Mouse (Mus musculus) lung, embryonic 15.5 days (tissue): ENCODE measurements around the gene Prr15l. TPM values are rescaled to one million over a fixed set of nuclear protein-coding genes. Genes with fewer than 3 reads are reported as not detected.
A peak's percentile ranks its signal among the peaks of the same experiment; 100 is the strongest.

Source experiments
- ATAC-seq: fragments of 200-750 bp; cut with Nextera tagmentation; 2 replicates; pipeline ENCODE4 v1.8.0; 2017; ENCODE audit warnings: moderate number of reproducible peaks, borderline replicate concordance; ENCODE audit not compliant: low FRiP score, low TSS enrichment; ENCODE audit errors: extremely low read depth
- H3K27ac ChIP-seq: fragments of 300-500 bp; sonication (generic); 2 replicates; pipeline ENCODE4 v1.5.1; 2015; ENCODE audit warnings: moderate library complexity, mild to moderate bottlenecking, inconsistent platforms
- H3K27me3 ChIP-seq: fragments of 300-500 bp; sonication (generic); 2 replicates; pipeline ENCODE4 v1.6.1; 2015; ENCODE audit warnings: inconsistent platforms
- H3K36me3 ChIP-seq: fragments of 300-500 bp; sonication (generic); 2 replicates; pipeline ENCODE4 v1.6.1; 2015; ENCODE audit warnings: inconsistent platforms
- H3K4me1 ChIP-seq: fragments of 300-500 bp; sonication (generic); 2 replicates; pipeline ENCODE4 v1.6.1; 2015; ENCODE audit warnings: inconsistent platforms
- H3K4me2 ChIP-seq: fragments of 300-500 bp; sonication (generic); 2 replicates; pipeline ENCODE4 v1.6.1; 2015; ENCODE audit warnings: inconsistent platforms, mild to moderate bottlenecking, moderate library complexity
- H3K4me3 ChIP-seq: fragments of 300-500 bp; sonication (generic); 2 replicates; pipeline ENCODE4 v1.5.1; 2015; ENCODE audit warnings: mild to moderate bottlenecking, inconsistent platforms
- H3K9ac ChIP-seq: fragments of 300-500 bp; sonication (generic); 2 replicates; pipeline ENCODE4 v1.6.1; 2015; ENCODE audit warnings: inconsistent platforms
- H3K9me3 ChIP-seq: fragments of 300-500 bp; sonication (generic); 2 replicates; pipeline ENCODE4 v1.6.1; 2016; ENCODE audit warnings: inconsistent platforms
- WGBS: fragments of 180-500 bp; shearing (Covaris S2); methylation state at CpG from one replicate; pipeline ENCODE4 v1.1.7; 2015; 5-methylcytosine and 5-hydroxymethylcytosine counted together
- polyA plus RNA-seq: library from polyadenylated mRNA; unstranded; fragments of >200 nt; fragmentation: Nextera tagmentation; extraction: Ambion mirVana; gene quantifications from 2 replicates; pipeline ENCODE4 v1.2.1, GENCODE M21; 2015

Prr15l gene
- polyA plus RNA-seq, 1 experiment from 2014 or later: 38.2 TPM

DNA sequence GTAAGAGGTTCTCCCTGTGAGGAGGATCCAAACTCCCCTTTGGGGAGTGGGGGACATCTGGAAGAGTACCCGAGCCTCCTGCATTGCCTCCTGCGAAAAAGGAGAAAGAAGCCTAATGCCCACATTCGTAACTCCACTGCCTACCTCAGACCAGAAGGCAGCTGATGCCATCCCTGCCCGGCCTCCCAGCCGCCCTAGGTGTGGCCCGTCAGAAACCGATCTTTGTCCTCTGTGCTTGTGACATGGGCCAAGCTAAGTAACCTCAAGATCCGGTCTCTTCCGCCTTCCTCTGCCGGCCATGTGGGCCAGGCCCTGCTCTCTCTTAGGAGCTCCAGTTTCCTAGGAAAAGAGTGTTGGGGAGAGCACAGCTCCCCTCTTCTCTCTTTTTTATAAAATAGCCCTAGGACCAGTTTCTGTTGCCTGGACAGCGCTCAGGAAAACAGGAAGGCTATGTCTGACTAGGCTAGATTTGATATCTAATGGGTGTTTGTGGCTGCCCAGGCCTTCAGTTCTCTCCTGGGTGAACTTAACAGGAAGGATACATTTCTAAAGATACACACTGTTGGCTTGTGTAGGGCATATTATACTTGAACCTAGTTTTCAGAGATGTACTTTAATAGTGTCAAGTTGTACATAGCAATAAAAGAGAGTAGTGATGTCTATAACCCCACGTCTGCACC is 2.3 kb upstream of the Prr15l start:
- H3K27ac ChIP-seq: no peak overlapping the region
- WGBS: 81% methylated on average over 12 of the region's 12 CpGs

DNA sequence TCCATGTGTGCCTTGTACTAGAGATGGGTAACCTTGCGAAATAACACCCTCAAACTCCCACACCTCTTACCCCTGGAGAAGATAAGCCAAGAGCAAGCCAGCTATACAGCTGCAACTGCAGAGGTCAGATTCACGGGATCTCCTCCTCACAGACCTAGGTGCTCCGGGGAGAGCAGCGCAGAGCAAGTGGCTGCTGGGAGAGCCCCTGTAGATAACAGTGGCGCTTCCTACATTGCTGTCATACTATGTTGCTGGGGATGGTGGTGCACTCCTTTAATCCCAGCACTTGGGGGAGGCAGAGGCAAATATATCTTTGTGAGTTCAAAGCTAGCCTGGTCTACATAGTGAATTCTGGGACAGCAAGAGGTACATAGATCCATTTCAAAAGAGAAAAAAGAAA is 1.3 kb upstream of the Prr15l start:
- H3K27me3 ChIP-seq: peaks cover 9% of the 10 kb centered on the region; the same call in 1 of the 2 replicates
- no peak overlapping the region for H3K4me3 ChIP-seq
- H3K27ac ChIP-seq: no peak overlapping the region
- peaks cover 11% of the 10 kb centered on the region for H3K4me1 ChIP-seq
- WGBS: 75% methylated on average over 5 of the region's 5 CpGs
- H3K4me2 ChIP-seq: no peak overlapping the region
- ATAC-seq: no peak
- no peak overlapping the region for H3K9ac ChIP-seq
- H3K9me3 ChIP-seq: no peaks in the 10 kb centered on the region
- no peaks in the 10 kb centered on the region for H3K36me3 ChIP-seq

More for the DNA sequence above, 2.3 kb upstream of the Prr15l start:
- Histone ChIP-seq H3K4me3 (no peak overlapping the region), H3K9me3 (no peaks in the 10 kb centered on the region), H3K4me2 (no peak overlapping the region), H3K36me3 (no peaks in the 10 kb centered on the region), H3K4me1 (peaks cover 11% of the 10 kb centered on the region), H3K9ac (no peak overlapping the region), H3K27me3 (peaks cover 9% of the 10 kb centered on the region; the same call in 1 of the 2 replicates)
- ATAC-seq: no peak

- no peaks in the 10 kb centered on the region for H3K36me3 ChIP-seq
- peak overlapping the region; percentile 96 for H3K27ac ChIP-seq
- ATAC-seq: peak; percentile 53; the same call in 1 of the 2 replicates
- H3K9me3 ChIP-seq: no peaks in the 10 kb centered on the region
- H3K4me3 ChIP-seq: peak overlapping the region; percentile 42
- H3K4me2 ChIP-seq: peak overlapping the region; percentile 51
- H3K27me3 ChIP-seq: peaks cover 9% of the 10 kb centered on the region; the same call in 1 of the 2 replicates
- WGBS: 5% methylated on average over 5 of the region's 5 CpGs
- H3K4me1 ChIP-seq: peaks cover 19% of the 10 kb centered on the region
- H3K9ac ChIP-seq: no peak overlapping the region
These were observed 787 bp downstream of the Prr15l start for GRCm38 (mm10) chr11:96928691-96929090.

DNA sequence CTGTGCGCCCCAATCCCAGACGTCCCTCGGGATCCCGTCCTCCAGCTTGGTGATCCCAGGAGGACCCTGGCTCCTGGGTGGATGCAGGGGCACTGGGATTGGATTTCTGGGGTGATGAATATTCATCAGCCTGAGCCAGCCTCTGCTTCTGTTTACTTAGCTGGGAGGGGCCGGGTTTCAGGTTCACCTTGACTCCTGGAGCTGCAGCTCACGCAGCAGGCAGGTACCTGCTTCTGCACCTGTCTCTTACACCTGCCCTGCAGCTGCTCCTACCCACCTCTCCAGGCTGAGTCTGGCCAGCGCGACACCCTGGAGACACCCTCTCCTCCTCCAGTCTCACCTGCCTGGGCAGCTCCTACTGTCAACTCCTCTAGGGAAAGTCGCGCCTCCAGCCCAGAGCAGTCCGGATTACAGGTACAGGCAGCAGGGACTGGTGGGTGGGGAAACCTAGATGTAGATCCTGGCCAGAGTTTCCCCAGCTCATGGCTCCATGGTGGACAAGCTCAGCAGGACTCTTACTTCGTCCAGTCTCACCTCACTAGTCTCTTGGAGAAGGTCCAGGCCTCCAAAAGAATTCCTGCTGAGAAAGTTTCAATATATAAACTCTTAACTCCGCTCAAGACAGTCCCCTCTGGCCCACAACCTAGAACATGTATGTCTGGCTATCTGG is 1.3 kb downstream of the Prr15l start:
- H3K9ac ChIP-seq: peak overlapping the region; percentile 44
- peak; percentile 77 for ATAC-seq

DNA sequence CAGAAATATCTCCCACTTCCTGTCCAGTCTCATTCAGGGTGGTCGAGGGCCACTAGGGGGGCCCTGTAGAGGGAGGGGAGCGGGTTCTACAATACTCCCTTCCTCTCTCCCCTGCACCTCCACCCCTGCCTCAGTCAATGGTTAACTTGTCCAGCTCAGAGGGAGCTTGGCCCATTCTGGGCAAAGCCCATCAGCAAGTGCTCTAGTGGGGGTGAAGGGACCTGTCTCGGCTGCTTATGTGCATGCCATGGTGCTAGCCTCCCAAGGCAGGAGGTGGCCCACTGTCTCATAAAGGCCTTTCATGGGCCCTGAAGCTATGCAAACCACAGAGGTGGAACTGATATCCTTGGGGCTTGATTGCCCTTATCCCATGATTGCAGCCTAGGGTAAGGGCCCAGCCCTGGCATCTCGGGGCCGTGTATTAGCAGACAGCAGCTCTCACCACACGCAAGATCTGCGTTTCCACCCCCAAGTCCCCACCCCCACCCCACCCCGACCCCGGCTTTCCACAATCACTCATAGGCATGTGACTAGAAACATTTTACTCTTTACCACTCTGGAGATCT is 1.9 kb downstream of the Prr15l start:
- Histone ChIP-seq H3K36me3 (no peaks in the 10 kb centered on the region), H3K4me3 (peak overlapping the region; percentile 42), H3K4me1 (peaks cover 29% of the 10 kb centered on the region), H3K27me3 (peaks cover 9% of the 10 kb centered on the region; the same call in 1 of the 2 replicates), H3K4me2 (peak overlapping the region; percentile 51), H3K9me3 (no peaks in the 10 kb centered on the region), H3K9ac (peak overlapping the region; percentile 44), H3K27ac (peak overlapping the region; percentile 96)
- peak; percentile 21; the same call in 1 of the 2 replicates for ATAC-seq
- 37% methylated on average over 9 of the region's 9 CpGs for WGBS

More for the DNA sequence above, 1.3 kb downstream of the Prr15l start:
- Histone ChIP-seq H3K4me3 (peak overlapping the region; percentile 42), H3K27me3 (peaks cover 9% of the 10 kb centered on the region; the same call in 1 of the 2 replicates), H3K4me2 (peak overlapping the region; percentile 51), H3K36me3 (no peaks in the 10 kb centered on the region), H3K9me3 (no peaks in the 10 kb centered on the region), H3K4me1 (peaks cover 23% of the 10 kb centered on the region), H3K27ac (peak overlapping the region; percentile 96)
- 7% methylated on average over 13 of the region's 13 CpGs for WGBS

DNA sequence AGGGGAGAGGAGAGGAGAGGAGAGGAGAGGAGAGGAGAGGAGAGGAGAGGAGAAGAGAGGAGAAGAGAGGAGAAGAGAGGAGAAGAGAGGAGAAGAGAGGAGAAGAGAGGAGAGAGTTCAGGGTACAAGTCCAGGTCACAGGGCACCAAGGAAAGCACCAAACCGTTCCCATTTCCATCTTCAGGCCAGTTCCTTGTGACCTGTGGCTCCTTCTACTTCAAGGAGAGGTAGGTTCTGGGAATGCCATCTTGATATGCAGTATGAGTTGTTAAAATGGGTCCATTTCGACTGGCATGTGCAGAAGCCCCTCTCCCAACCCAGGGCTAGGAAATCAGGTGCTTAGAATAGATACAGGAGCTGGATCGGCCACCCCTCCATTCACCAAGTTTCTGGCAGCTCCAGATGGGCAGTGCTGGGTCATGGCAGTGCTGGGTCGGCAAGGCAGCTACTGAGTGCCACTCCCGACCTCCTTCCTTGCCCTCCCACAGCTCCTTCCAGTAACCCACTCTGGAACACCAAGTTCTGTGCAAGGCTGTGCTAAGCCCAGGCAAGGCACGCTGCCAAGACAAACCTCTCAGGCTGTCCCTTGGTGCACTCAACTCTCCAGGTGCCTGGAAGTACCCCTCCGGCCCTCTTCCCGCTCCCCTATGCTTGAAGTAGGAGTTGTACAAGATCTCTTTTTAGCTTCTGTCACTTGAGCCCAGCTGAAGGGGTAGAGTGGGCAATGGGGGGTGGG is 3.6 kb downstream of the Prr15l start:
- ATAC-seq: peak; percentile 50
- H3K27me3 ChIP-seq: peaks cover 9% of the 10 kb centered on the region; the same call in 1 of the 2 replicates
- H3K4me2 ChIP-seq: peak overlapping the region; percentile 41
- WGBS: 38% methylated on average over 8 of the region's 8 CpGs
- H3K4me3 ChIP-seq: peak overlapping the region; percentile 4; the same call in 1 of the 2 replicates
- no peak overlapping the region for H3K9ac ChIP-seq
- peak overlapping the region; percentile 90 for H3K27ac ChIP-seq
- H3K36me3 ChIP-seq: no peaks in the 10 kb centered on the region
- peaks cover 37% of the 10 kb centered on the region for H3K4me1 ChIP-seq
- no peaks in the 10 kb centered on the region for H3K9me3 ChIP-seq

- Histone ChIP-seq H3K27me3 (peaks cover 9% of the 10 kb centered on the region; the same call in 1 of the 2 replicates), H3K9me3 (no peaks in the 10 kb centered on the region), H3K27ac (no peak overlapping the region), H3K9ac (no peak overlapping the region), H3K4me3 (no peak overlapping the region), H3K36me3 (no peaks in the 10 kb centered on the region), H3K4me1 (peaks cover 38% of the 10 kb centered on the region), H3K4me2 (no peak overlapping the region)
- WGBS: 78% methylated on average over 13 of the region's 13 CpGs
- ATAC-seq: no peak
These were observed 5.8 kb downstream of the Prr15l start for GRCm38 (mm10) chr11:96933562-96934276.

GRCm38 (mm10) chr11:96934921-96935356 is 7.0 kb downstream of the Prr15l start:
- peaks cover 34% of the 10 kb centered on the region for H3K4me1 ChIP-seq
- peak; percentile 81 for ATAC-seq
- H3K27me3 ChIP-seq: no peaks in the 10 kb centered on the region
- no peaks in the 10 kb centered on the region for H3K36me3 ChIP-seq
- H3K9ac ChIP-seq: no peak overlapping the region
- peak overlapping the region; percentile 45 for H3K27ac ChIP-seq
- WGBS: 24% methylated on average over 12 of the region's 12 CpGs
- H3K9me3 ChIP-seq: no peaks in the 10 kb centered on the region
- H3K4me3 ChIP-seq: no peak overlapping the region
- H3K4me2 ChIP-seq: peak overlapping the region; percentile 34

DNA sequence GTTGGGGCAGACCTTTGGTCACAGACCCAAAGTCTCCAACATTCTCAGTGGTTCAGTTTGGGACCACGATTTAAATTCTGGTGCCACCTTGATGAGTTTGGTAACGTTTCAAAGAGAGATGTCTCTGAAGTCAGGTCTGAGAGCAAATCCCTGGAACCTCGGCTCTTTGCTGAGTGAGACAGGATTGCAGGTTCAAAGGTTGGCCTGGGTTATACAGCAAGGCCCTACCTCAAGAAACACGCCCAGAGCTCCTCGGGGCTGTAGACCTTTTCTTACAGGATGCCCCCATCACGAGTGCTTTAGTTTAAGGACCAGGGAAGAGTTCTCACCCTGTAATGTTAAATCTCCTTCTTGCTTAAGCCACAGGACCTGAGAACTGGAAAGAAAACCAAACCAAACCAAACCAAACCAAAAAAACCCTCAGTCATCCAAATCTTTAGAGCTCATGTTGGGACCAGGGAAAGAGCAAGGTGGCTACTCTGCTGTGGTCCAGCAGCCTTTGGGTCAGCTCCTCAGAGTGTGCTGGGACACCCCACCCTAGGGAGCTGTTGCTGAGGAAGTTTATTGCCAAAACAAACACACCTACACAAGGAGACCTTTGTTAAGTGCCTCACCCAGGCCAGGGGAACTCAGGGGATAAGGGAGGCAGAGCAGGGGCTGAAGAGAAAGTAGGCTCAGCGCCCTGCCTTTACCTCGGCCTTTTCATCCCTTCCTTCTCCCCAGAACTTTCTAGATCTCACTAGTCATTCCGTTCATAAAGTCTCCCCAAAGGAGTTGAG is 8.2 kb downstream of the Prr15l start:
- no peaks in the 10 kb centered on the region for H3K36me3 ChIP-seq
- H3K9me3 ChIP-seq: no peaks in the 10 kb centered on the region
- ATAC-seq: no peak
- peak overlapping the region; percentile 10; the same call in 1 of the 2 replicates for H3K27ac ChIP-seq
- no peak overlapping the region for H3K4me2 ChIP-seq
- H3K4me1 ChIP-seq: peaks cover 34% of the 10 kb centered on the region
- H3K4me3 ChIP-seq: no peak overlapping the region
- no peak overlapping the region for H3K9ac ChIP-seq
- WGBS: 79% methylated on average over 9 of the region's 9 CpGs
- no peaks in the 10 kb centered on the region for H3K27me3 ChIP-seq

- no peak for ATAC-seq
- H3K4me1 ChIP-seq: peaks cover 34% of the 10 kb centered on the region
- no peak overlapping the region for H3K9ac ChIP-seq
- WGBS: 41% methylated on average over 10 of the region's 10 CpGs
- no peaks in the 10 kb centered on the region for H3K36me3 ChIP-seq
- H3K27me3 ChIP-seq: no peaks in the 10 kb centered on the region
- H3K4me3 ChIP-seq: no peak overlapping the region
- no peak overlapping the region for H3K4me2 ChIP-seq
- H3K27ac ChIP-seq: peak overlapping the region; percentile 63; the same call in 1 of the 2 replicates
- no peaks in the 10 kb centered on the region for H3K9me3 ChIP-seq
These were observed 9.9 kb downstream of the Prr15l start for GRCm38 (mm10) chr11:96937549-96938425.
